Mouse (Mus musculus): Measurements from ENCODE around the gene Ahdc1. TPM values are rescaled to one million over a fixed set of nuclear protein-coding genes. Genes with fewer than 3 reads are reported as not detected.

Ahdc1 gene
- total RNA-seq, 2 experiments from 2014 or later = 3.8 to 5.3 TPM

GRCm38 (mm10) chr4:133050837-133051549 lies 39.9 kb downstream of the Ahdc1 start:
- peak; percentile 27 for ATAC-seq (replicated peaks; ENCODE audit: poor library complexity)

- no peak for ATAC-seq (replicated peaks; ENCODE audit: poor library complexity)
These were observed 40.4 kb downstream of the Ahdc1 start for GRCm38 (mm10) chr4:133051550-133051865.

DNA sequence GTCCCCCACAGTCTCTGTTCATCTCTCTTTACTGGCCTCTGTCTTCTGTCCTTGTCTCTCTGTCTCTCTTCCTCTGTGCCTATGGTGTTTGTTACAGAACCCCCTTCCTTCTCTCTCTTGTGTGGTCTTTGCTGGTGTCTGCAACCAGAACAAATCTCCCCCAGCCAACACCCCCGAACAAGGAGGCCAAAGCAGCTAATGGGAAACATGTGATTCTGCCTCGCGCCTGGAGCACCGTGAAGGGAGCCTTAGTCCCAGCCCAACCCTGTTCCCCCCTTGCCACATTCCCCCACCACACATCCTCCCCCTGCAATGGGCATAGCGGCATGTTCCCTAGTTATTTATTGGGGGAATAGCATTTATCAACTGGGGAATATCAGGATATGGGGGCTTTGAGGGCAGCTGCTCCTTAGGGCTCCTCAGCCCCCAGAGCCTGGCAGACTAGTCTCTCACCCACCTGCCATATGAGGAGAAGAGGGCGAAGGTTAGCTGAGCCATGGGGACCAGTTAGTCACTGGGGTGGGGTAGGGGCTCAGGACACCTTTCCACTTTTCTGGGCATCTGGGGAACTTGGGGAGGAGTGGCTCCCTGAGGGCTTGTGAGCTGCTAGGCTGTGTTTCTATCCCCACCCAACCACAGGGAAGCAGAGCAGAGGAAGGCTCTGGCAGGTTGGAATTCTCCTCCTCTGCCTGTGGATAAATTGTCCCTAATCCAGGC lies 41.1 kb downstream of the Ahdc1 start:
- no peak for ATAC-seq (replicated peaks; ENCODE audit: poor library complexity)

- ATAC-seq (replicated peaks; ENCODE audit: poor library complexity) = no peak
These were observed 42.0 kb downstream of the Ahdc1 start for GRCm38 (mm10) chr4:133052995-133053572.

- no peak for ATAC-seq (replicated peaks; ENCODE audit: poor library complexity)
These were observed 43.5 kb downstream of the Ahdc1 start for GRCm38 (mm10) chr4:133054530-133054929.

DNA sequence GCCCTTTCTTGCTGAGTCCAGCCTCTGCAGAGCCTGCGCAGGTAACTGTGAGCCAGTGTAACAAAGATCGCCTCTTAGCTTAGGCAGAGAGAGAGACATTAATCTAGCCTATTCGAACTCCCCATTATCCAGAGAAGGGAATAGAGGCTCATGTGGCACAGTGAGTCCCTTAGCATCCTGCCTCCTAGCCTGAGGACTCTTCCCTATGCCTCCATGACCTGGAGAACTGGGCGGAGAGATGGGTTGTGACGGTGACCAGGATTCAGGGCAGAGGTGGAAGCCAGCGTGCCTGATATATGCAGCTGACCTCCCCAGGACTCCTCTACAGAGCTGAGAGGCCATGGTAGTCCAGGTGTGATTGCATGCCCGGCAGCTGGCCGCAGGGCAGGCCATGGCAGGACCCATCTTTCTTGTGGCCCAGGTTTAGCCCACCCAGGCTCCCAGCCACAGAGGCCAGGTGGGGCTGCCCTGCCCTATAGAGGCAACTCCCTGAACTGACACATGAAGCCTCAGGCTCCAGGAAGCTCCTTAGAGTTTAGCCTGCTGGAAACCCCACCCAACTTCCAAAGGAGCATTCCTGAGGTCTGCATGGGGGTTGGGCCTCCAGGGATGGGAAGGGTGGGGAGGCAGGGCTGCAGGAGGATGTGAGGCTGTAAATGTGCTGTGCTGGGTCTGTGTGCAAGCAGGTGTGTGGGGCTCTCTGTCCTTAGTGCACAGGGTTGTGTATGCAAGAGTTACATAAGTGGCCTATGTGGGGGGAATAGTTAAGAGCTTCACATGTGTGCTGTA lies 44.3 kb downstream of the Ahdc1 start:
- ATAC-seq (replicated peaks; ENCODE audit: poor library complexity) = peak; percentile 4

DNA sequence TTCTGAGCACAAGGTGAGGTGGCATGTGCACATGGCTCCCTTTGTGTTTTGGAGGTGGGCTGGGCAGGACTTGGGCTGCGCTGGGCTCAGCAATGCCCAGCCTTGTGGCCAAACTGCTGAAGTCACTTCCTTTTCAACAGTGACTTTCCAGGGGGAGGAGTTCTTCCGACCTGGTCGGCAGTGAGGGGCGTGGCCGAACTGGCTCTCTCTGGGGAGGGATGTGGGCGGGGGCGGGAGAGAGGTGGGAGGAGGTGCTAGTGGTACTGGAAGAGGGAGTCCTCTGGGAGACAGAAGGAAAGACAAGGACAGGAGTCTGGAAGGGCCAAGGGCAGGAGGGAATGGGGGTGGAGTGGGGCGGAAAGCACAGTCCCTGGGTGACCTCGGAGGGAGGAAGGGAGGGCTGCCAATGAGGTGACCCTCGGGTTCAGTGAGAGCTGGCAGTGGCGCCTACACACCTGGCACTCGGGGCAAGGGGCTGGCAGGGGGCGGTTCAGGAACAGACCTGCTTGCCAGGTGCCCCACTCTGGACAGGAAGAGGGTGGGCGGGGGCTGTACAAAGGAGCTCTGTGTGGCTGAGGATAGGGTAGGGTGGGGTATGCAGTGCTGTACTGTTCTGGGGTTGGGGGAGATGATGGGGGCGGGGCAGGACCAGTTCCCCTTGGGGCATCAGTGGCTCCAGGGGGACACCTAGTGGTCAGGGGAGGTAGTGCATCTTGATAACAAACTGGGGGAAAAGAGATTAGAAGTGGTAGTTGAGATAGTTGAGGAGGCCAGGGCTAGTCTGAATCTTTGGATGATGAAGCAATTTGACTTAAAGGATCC lies 45.2 kb downstream of the Ahdc1 start:
- peak; percentile 67 for ATAC-seq (replicated peaks; ENCODE audit: poor library complexity)

DNA sequence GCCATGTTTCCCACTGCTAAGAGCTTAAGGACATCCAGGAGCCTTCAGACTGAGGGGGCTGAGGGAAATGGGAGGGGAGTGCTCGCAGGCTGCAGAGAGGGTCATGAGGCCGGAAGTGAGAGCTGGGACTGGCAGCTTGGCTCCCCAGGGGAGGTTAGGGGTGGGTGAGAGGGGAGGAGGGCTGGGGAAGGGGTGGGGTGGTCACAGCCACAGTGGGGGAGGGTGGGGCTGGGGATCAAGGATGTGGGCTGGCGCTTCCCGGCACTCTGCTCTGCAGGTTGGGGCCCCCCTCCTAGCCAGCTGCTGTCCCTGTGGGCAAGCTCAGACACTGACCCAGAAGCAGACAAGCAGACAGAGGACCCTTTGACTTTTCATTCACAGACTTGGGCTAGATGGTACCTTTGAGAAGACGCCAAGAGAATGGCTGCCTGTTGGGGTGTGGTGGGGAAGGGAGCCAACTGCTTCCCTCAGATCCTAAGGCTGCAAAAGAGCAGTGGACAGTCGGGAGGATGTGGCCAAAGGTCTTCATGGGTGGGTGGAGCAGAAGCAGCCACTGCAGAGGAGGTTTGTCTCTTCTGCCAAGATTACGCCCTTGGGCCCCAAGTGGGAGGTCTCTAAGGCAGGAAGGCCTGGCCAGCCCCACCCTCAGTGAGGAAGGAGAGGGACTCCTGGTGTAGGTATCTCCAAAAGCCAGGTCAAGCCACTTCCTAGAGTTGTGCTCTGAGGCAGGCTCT lies 46.5 kb downstream of the Ahdc1 start:
- ATAC-seq (replicated peaks; ENCODE audit: poor library complexity) = peak; percentile 47

DNA sequence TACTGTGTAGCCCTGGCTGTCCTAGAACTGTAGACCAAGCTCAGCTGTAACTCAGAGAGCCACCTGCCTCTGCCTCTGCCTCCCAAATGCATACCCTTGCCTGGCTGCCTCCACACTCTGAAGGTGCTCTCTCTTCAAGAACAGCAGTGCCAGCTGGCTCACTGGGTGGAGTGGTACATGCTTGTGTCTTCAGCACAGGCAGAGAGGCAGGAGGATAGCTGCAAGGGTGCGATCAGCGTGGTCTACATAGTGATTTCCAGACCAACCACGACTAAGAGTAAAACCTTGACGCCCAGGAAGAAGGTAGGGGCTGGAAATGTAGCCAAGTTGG lies 47.0 kb downstream of the Ahdc1 start:
- no peak for ATAC-seq (replicated peaks; ENCODE audit: poor library complexity)

DNA sequence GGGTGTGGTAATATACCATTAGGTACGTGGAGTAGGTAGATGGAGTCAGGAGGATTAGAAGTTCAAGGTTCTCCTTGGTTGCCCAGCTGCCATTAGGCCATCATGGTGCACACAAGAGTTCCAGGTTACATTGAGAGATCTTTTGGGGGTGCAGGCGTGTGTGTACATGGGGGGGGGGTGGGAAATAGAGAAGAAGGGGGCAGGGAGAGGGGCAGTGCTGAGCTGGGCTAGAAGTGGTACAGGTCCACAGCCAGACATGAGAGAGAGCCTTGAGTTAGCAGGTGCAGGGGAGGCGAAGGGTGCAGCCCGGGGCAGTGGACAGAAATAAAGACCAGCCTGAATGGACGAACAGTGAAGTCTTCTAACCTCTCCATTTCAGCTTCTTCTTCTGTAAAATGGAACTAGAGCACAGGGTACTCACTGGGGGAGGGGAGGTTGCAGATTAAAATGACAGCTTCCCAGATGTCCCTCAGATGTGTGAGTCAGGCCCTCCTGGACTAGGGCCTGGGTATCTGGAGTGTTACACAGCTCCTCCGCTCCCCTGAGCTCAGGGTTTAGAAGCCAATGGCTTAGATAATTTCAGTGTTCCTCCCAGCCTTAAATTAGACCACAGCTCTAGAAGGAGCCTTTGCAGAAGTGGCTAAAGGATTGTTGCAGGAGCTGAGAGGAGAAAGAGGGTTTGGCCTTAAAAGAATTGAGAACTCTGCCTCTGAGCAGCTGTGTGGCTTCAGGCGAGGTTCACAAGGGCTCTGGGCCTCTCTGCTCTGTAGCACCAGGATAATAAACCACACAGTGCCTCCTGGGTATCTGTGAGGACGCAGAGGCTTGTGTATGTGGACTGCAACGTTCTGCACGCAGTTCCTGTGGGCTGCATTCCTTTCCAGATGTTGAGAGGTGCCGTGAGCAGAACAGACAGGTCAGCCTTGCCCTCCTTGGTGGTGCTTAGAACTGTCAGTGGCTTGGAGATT lies 47.7 kb downstream of the Ahdc1 start:
- peak; percentile 49 for ATAC-seq (replicated peaks; ENCODE audit: poor library complexity)

GRCm38 (mm10) chr4:133060702-133061101 lies 49.6 kb downstream of the Ahdc1 start:
- ATAC-seq (replicated peaks; ENCODE audit: poor library complexity) = no peak

DNA sequence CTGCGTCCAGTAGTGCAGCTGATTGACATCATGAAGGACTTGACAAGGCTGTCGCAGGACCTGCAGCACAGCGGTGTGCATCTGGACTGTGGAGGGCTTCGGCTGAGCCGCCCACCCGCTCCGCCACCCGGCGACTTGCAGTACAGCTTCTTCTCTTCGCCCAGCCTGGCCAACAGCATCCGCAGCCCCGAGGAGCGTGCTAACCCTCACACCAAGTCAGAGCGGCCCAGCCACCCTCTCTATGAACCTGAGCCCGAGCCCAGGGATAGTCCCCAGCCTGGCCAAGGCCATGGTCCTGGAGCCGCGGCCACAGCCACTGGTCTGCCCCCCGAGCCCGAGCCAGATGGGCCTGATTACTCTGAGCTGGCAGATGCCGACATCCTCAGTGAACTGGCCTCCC lies 50.7 kb downstream of the Ahdc1 start:
- ATAC-seq (replicated peaks; ENCODE audit: poor library complexity) = no peak

DNA sequence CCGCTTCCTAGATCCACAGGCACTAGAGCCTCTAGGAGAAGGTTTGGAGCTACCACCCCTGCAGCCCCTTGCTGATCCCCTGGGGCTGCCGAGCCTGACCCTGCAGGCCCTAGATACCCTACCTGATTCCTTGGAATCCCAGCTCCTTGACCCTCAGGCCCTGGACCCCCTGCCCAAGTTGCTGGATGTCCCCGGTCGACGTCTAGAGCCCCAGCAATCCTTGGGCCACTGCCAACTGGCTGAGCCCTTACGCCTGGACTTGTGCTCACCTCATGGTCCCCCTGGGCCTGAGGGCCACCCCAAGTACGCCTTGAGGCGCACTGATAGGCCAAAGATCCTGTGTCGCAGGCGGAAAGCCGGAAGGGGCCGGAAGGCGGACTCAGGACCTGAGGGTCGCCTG lies 51.2 kb downstream of the Ahdc1 start:
- no peak for ATAC-seq (replicated peaks; ENCODE audit: poor library complexity)

- ATAC-seq (replicated peaks; ENCODE audit: poor library complexity) = no peak
These were observed 52.1 kb downstream of the Ahdc1 start for GRCm38 (mm10) chr4:133063203-133063602.

DNA sequence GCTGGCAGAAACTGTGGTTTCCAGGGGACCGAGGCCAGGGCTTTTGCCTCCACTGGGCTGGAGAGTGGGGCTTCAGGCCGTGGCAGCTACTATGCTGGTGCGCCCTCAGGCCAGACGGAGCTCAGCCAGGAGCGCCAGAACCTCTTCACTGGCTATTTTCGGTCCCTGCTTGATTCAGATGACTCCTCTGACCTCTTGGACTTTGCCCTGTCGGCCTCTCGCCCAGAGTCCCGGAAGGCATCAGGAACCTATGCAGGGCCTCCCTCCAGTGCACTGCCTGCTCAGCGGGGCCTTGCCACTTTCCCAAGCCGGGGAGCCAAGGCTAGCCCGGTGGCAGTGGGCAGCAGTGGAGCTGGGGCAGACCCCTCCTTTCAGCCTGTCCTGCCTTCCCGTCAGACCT lies 52.7 kb downstream of the Ahdc1 start:
- no peak for ATAC-seq (replicated peaks; ENCODE audit: poor library complexity)

DNA sequence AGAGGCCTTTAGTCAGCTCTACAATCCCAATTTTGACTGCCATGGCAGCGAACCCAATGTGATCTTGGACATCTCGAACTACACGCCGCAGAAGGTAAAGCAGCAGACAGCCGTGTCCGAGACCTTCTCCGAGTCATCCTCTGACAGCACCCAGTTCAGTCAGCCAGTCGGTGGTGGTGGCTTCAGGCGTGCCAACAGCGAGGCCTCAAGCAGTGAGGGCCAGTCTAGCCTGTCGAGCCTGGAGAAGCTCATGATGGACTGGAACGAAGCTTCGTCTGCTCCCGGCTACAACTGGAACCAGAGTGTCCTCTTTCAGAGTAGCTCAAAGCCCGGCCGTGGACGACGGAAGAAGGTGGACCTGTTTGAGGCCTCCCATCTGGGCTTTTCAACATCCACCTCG lies 53.7 kb downstream of the Ahdc1 start:
- ATAC-seq (replicated peaks; ENCODE audit: poor library complexity) = no peak

DNA sequence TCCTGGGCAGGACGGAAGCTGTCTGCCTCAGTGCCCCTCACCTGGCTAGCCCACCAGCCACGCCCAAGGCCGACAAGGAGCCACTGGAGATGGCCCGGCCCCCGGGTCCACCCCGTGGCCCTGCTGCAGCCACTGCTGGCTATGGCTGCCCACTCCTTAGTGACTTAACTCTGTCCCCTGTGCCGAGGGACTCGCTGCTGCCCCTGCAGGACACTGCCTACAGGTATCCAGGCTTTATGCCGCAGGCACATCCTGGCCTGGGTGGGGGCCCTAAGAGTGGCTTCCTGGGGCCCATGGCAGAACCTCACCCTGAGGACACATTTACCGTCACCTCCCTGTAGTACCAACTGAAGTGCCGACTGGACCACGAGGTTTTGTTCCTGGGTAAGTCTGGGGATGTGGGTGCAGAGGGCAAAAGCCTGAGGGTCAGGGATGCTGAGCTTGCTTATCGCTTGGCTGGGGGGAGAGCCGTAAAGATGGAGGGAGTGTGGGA lies 54.9 kb downstream of the Ahdc1 start:
- peak; percentile 48 for ATAC-seq (replicated peaks; ENCODE audit: poor library complexity)

DNA sequence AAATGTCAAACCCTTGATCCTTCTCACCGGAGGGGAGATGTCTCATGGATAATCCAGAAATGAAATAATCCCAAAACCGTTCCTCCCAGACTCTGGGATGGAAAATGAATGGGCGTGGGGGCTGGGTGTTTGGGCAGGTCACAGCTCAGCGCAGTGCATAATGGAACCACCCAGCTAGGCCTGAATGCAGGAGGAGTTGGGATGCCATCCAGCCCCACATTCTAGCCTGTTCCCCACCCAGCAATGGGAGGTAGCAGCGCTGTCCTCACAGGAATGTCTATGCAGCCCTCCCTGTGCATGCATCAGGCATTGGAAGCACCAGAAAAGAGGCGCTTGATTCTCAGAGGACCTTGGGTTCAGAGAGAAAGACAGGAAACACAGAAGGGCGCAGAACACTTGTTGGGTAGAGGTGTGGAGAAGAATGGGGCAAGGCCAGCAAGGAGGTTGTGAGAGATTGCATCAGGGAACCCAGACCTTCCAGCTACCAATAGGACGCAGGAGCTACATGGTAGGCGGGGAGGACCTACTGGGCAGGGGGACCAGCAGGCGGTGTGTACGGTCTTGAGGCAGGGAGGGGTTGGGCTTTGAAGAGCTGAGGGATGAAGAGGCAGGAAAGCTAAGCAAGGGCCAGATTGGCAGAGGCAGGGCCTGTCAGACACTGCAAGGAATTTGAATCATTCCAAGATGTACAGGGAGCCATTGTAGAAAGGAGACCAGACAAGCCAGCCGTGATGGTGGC lies 57.5 kb downstream of the Ahdc1 start:
- no peak for ATAC-seq (replicated peaks; ENCODE audit: poor library complexity)

Data from megakaryocyte progenitor cell, adult 5-6 weeks (primary cell).